15 mouse cellular contexts compared by ENCODE assay signal in genomic region chr7:144958509-144959395, GRCm38 (mm10). TPM values are rescaled to one million over a fixed set of nuclear protein-coding genes. Genes with fewer than 3 reads are reported as not detected.
DNase-seq lines count a peak whose midpoint lies in the region; ATAC-seq and TF ChIP-seq lines count a peak whose summit lies in the region.
"Had no signal": no experiment of that assay in that cellular context is flagged by ENCODE, and none has a peak within 500 bp of the region (broad histone marks: within the 10 kb centered on the region; RNA-seq: fewer than 3 reads in every experiment).

No protein-coding gene starts in this region.

- no peak overlapping the region for H3K4me3 ChIP-seq in hindbrain, embryonic 10.5 days
- no peak overlapping the region for H3K4me3 ChIP-seq in hindbrain, postnatal 0 days (ENCODE audit: low read length)
- H3K4me3 ChIP-seq in megakaryocyte, embryonic 14.5 days (replicated peaks): peak overlapping the region; percentile 31
- no peak overlapping the region for H3K4me3 ChIP-seq in embryonic facial prominence, embryonic 15.5 days (replicated peaks)
- H3K4me3 ChIP-seq: forebrain, embryonic 12.5 days; liver, embryonic 12.5 days; midbrain, embryonic 13.5 days; stomach, embryonic 15.5 days had no signal

- TF ChIP-seq CTCF in hindbrain, postnatal 0 days (IDR thresholded peaks at IDR 0.05; ENCODE audit: low read depth): no peak

- peak overlapping the region; percentile 24; the same call in 1 of the 2 replicates for H3K27ac ChIP-seq in hindbrain, embryonic 10.5 days
- no peak overlapping the region for H3K27ac ChIP-seq in hindbrain, postnatal 0 days
- H3K27ac ChIP-seq in embryonic facial prominence, embryonic 15.5 days (replicated peaks): 0 out of 2 replicates have a peak overlapping the region, but pooled peaks have one; percentile 22
- H3K27ac ChIP-seq: forebrain, embryonic 12.5 days; liver, embryonic 12.5 days; midbrain, embryonic 13.5 days; stomach, embryonic 15.5 days had no signal

- no peak for ATAC-seq in hindbrain, postnatal 0 days
- no peak for ATAC-seq in megakaryocyte, adult 5-6 weeks (ENCODE audit: poor library complexity, severe bottlenecking)
- peak; percentile 63; the same call in 1 of the 2 replicates for ATAC-seq in embryonic facial prominence, embryonic 15.5 days (ENCODE audit: insufficient number of reproducible peaks, low FRiP score, low TSS enrichment, low read depth)
- peak; percentile 46 for ATAC-seq in megakaryocyte progenitor cell, adult 5-6 weeks (replicated peaks; ENCODE audit: poor library complexity)
- ATAC-seq: liver, embryonic 12.5 days; midbrain, embryonic 13.5 days had no signal

- DNase-seq in hindbrain, embryonic 10.5 days (ENCODE audit: low spot score): no peak
- no peak for DNase-seq in hindbrain, postnatal 0 days (ENCODE audit: low spot score)
- no peak for DNase-seq in right cerebral cortex, postnatal 4 days
- DNase-seq in layer of hippocampus, postnatal 25 days (ENCODE audit: extremely low spot score in 1 of 2, low spot score in 1 of 2): no peak
- DNase-seq: cerebellum, adult 11 months; heart, postnatal 4 days; thymus, postnatal 25 days had no signal

- H3K4me1 ChIP-seq in hindbrain, embryonic 10.5 days (replicated peaks): peaks cover 12% of the 10 kb centered on the region
- no peaks in the 10 kb centered on the region for H3K4me1 ChIP-seq in hindbrain, postnatal 0 days (ENCODE audit: insufficient read depth, low read length)
- H3K4me1 ChIP-seq in megakaryocyte, embryonic 14.5 days: peaks cover 31% of the 10 kb centered on the region
- H3K4me1 ChIP-seq in embryonic facial prominence, embryonic 15.5 days: peaks cover 10% of the 10 kb centered on the region
- H3K4me1 ChIP-seq: forebrain, embryonic 12.5 days; midbrain, embryonic 13.5 days had no signal

- H3K4me2 ChIP-seq in hindbrain, postnatal 0 days (ENCODE audit: low read depth, low read length): no peak overlapping the region
- H3K4me2 ChIP-seq in embryonic facial prominence, embryonic 15.5 days (replicated peaks): no peak overlapping the region
- H3K4me2 ChIP-seq: forebrain, embryonic 12.5 days; liver, embryonic 12.5 days; midbrain, embryonic 13.5 days; stomach, embryonic 15.5 days had no signal

- no peaks in the 10 kb centered on the region for H3K27me3 ChIP-seq in hindbrain, embryonic 10.5 days (ENCODE audit: insufficient read depth, poor library complexity, severe bottlenecking)
- H3K27me3 ChIP-seq in hindbrain, postnatal 0 days (ENCODE audit: insufficient read depth, low read length): no peaks in the 10 kb centered on the region
- peaks cover 66% of the 10 kb centered on the region for H3K27me3 ChIP-seq in megakaryocyte, embryonic 14.5 days (replicated peaks)
- H3K27me3 ChIP-seq in embryonic facial prominence, embryonic 15.5 days: no peaks in the 10 kb centered on the region
- H3K27me3 ChIP-seq: forebrain, embryonic 12.5 days; liver, embryonic 12.5 days; midbrain, embryonic 13.5 days; stomach, embryonic 15.5 days had no signal

- no peaks in the 10 kb centered on the region for H3K9me3 ChIP-seq in hindbrain, embryonic 10.5 days
- H3K9me3 ChIP-seq in hindbrain, postnatal 0 days (ENCODE audit: low read length): no peaks in the 10 kb centered on the region
- H3K9me3 ChIP-seq in megakaryocyte, embryonic 14.5 days: peaks cover 9% of the 10 kb centered on the region
- H3K9me3 ChIP-seq in embryonic facial prominence, embryonic 15.5 days (replicated peaks): no peaks in the 10 kb centered on the region
- H3K9me3 ChIP-seq: forebrain, embryonic 12.5 days; liver, embryonic 12.5 days; midbrain, embryonic 13.5 days; stomach, embryonic 15.5 days had no signal

- no peak overlapping the region for H3K9ac ChIP-seq in hindbrain, postnatal 0 days (replicated peaks; ENCODE audit: low read length)
- H3K9ac ChIP-seq in embryonic facial prominence, embryonic 15.5 days: no peak overlapping the region
- H3K9ac ChIP-seq: forebrain, embryonic 12.5 days; liver, embryonic 12.5 days; midbrain, embryonic 13.5 days; stomach, embryonic 15.5 days had no signal

- no peaks in the 10 kb centered on the region for H3K36me3 ChIP-seq in hindbrain, embryonic 10.5 days
- H3K36me3 ChIP-seq in hindbrain, postnatal 0 days (ENCODE audit: insufficient read depth, low read length): no peaks in the 10 kb centered on the region
- H3K36me3 ChIP-seq in megakaryocyte, embryonic 14.5 days (replicated peaks; ENCODE audit: low read length): no peaks in the 10 kb centered on the region
- no peaks in the 10 kb centered on the region for H3K36me3 ChIP-seq in embryonic facial prominence, embryonic 15.5 days
- H3K36me3 ChIP-seq: forebrain, embryonic 12.5 days; liver, embryonic 12.5 days; midbrain, embryonic 13.5 days; stomach, embryonic 15.5 days had no signal

- 61% methylated on average over 12 of the region's 12 CpGs for WGBS in hindbrain, embryonic 10.5 days
- 65% methylated on average over 12 of the region's 12 CpGs for WGBS in hindbrain, postnatal 0 days
- 27% methylated on average over 12 of the region's 12 CpGs for whole genome bisulfite sequencing in embryonic facial prominence, embryonic 15.5 days

RNA-seq across cellular contexts. Expression of gene Ccnd1, which starts 19.0 kb away (rescaled TPM):
- 166 and 220 TPM in 2 replicates for polyA plus RNA-seq in hindbrain, embryonic 10.5 days (2016; fragmentation: Nextera tagmentation; extraction: Ambion mirVana)
- total RNA-seq in hindbrain, postnatal 0 days (2014; rRNA removed): 49.7 and 67.8 TPM in 2 replicates
- polyA plus RNA-seq in hindbrain, postnatal 0 days (2015; fragmentation: Nextera tagmentation; extraction: Ambion mirVana): 37.6 and 42.8 TPM in 2 replicates
- polyA plus RNA-seq in megakaryocyte, embryonic 14.5 days (2012; ENCODE audit: insufficient read depth, low replicate concordance): 12.9 and 17.6 TPM in 2 replicates
- 8.1 and 11.1 TPM in 2 replicates for total RNA-seq in megakaryocyte, adult 5-6 weeks (2015)
- 5.2 and 5.5 TPM in 2 replicates for total RNA-seq in megakaryocyte, adult 5-6 weeks (2017)
- polyA plus RNA-seq in embryonic facial prominence, embryonic 15.5 days (2015; fragmentation: Nextera tagmentation; extraction: Ambion mirVana): 134 and 143 TPM in 2 replicates
- total RNA-seq in megakaryocyte progenitor cell, adult 5-6 weeks (2015): 8.6 and 10.3 TPM in 2 replicates
- 9.5 and 12.5 TPM in 2 replicates for total RNA-seq in megakaryocyte progenitor cell, adult 5-6 weeks (2017)
- total RNA-seq in layer of hippocampus, postnatal 25 days (2021): 10 to 100 TPM; 52.4 to 53.8 TPM

RNA-seq across cellular contexts. Expression of gene LTO1, which starts 43.9 kb away (rescaled TPM):
- polyA plus RNA-seq in hindbrain, embryonic 10.5 days (2016; fragmentation: Nextera tagmentation; extraction: Ambion mirVana): 30.5 and 33.0 TPM in 2 replicates
- total RNA-seq in hindbrain, postnatal 0 days (2014; rRNA removed): 22.6 and 25.9 TPM in 2 replicates
- 19.3 and 22.4 TPM in 2 replicates for polyA plus RNA-seq in hindbrain, postnatal 0 days (2015; fragmentation: Nextera tagmentation; extraction: Ambion mirVana)
- 1.3 and 20.1 TPM in 2 replicates for polyA plus RNA-seq in megakaryocyte, embryonic 14.5 days (2012; ENCODE audit: insufficient read depth, low replicate concordance)
- total RNA-seq in megakaryocyte, adult 5-6 weeks (2015): 13.8 and 14.5 TPM in 2 replicates
- total RNA-seq in megakaryocyte, adult 5-6 weeks (2017): 49.5 and 53.8 TPM in 2 replicates
- polyA plus RNA-seq in embryonic facial prominence, embryonic 15.5 days (2015; fragmentation: Nextera tagmentation; extraction: Ambion mirVana): 26.6 and 29.5 TPM in 2 replicates
- 10.2 and 10.3 TPM in 2 replicates for total RNA-seq in megakaryocyte progenitor cell, adult 5-6 weeks (2015)
- total RNA-seq in megakaryocyte progenitor cell, adult 5-6 weeks (2017): 27.4 and 42.9 TPM in 2 replicates
- total RNA-seq in layer of hippocampus, postnatal 25 days (2021): 10 to 100 TPM; 23.7 to 25.8 TPM

Comparison
In these comparisons a context has a peak if more than half of its experiments do, and no peak if none do; other contexts are left out.
1. ATAC-seq: peak in embryonic facial prominence, embryonic 15.5 days (single experiment) and megakaryocyte progenitor cell, adult 5-6 weeks (single experiment); none in hindbrain, postnatal 0 days (single experiment) and megakaryocyte, adult 5-6 weeks (single experiment).